Mouse (Mus musculus) bone marrow, adult 2 months (tissue): ENCODE measurements around the gene Arhgef3. TPM values are rescaled to one million over a fixed set of nuclear protein-coding genes. Genes with fewer than 3 reads are reported as not detected.

Experiments
- H3K27ac ChIP-seq: fragments of 200-500 bp; 2 replicates; pipeline ENCODE4 v1.5.1; 2012; ENCODE audit warnings: low read depth, mild to moderate bottlenecking, control low read depth, inconsistent platforms, low read length; ENCODE audit not compliant: control insufficient read depth, poor library complexity, insufficient read depth
- H3K4me1 ChIP-seq: fragments of 200-500 bp; 2 replicates; pipeline ENCODE4 v1.6.1; 2011; ENCODE audit warnings: low read length; ENCODE audit not compliant: control insufficient read depth, insufficient read depth
- H3K4me3 ChIP-seq: fragments of 200-500 bp; replicated peaks from 2 replicates; pipeline ENCODE3; 2011; ENCODE audit warnings: mild to moderate bottlenecking, low read depth, low read length, control low read depth; ENCODE audit not compliant: control insufficient read depth
- CTCF ChIP-seq: fragments of 200-500 bp; IDR thresholded peaks from 2 replicates; pipeline ENCODE4 v1.5.1; 2011; ENCODE audit warnings: low read length, control low read depth; ENCODE audit not compliant: control insufficient read depth, insufficient read depth
- POLR2A ChIP-seq: fragments of 200-500 bp; IDR thresholded peaks from 2 replicates; pipeline ENCODE4 v1.6.1; 2011; ENCODE audit warnings: low read depth, mild to moderate bottlenecking, control low read depth, low read length, borderline replicate concordance; ENCODE audit not compliant: control insufficient read depth
- WGBS: fragments of 180-500 bp; shearing (Covaris S2); methylation state at CpG from one replicate; pipeline ENCODE4 v1.1.7; 2018; 5-methylcytosine and 5-hydroxymethylcytosine counted together
- polyA plus RNA-seq: library from polyadenylated mRNA; stranded (reverse); fragments of >200 nt; gene quantifications from 2 replicates; pipeline ENCODE4 v1.2.4, GENCODE M21; 2011; ENCODE audit warnings: low replicate concordance; ENCODE audit not compliant: missing spikeins, insufficient read depth, insufficient read length

The Arhgef3 gene
- polyA plus RNA-seq, 1 experiment, result 14.3 TPM

DNA sequence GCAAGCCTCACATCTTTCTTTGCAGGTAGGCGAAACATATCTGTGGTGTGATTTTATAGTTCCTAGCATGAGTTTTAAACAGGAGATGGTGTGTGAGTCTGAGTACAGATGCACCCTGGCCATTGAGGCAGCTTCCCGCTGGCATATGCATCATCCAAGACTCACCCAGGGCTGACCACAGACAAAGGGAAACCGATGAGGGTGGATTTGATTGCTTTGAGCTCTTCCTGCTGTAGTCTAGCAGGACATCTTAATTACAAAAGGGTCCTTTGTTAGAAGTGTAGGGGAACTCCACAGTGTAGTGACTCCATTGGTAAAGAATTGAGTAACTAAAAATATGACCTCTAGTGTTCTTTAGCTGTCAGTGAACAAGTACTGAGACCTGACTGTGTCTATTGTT, 232.5 kb downstream of the Arhgef3 start:
- Histone ChIP-seq H3K4me1 (peaks cover 12% of the 10 kb centered on the region), H3K27ac (no peak overlapping the region)
- 59% methylated on average over 3 of the region's 3 CpGs for WGBS

DNA sequence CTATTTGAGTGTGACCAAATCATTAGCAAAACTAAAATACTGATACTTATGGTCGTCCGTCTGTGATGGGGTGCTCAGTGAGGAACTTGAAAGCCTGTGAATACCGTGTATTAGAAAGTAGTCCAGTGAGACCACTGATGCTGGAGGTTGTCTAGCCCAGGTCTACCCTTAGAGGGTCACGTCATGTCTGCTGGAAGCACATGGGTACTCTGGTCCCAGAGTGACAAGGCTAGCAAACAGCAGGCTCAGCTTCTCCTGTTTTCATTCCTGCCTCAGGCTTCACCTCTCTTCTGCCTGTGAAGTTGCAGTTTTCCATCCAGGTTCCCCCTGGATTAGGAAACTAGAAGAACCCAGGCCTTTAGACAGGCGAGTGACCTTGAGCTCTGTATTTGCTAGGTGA, 233.0 kb downstream of the Arhgef3 start:
- peaks cover 14% of the 10 kb centered on the region for H3K4me1 ChIP-seq
- no peak overlapping the region for H3K4me3 ChIP-seq
- no peak overlapping the region for H3K27ac ChIP-seq
- 60% methylated on average over 5 of the region's 5 CpGs for WGBS
- no peak for TF ChIP-seq CTCF
- TF ChIP-seq POLR2A, result no peak

More for the DNA sequence above, 232.5 kb downstream of the Arhgef3 start:
- TF ChIP-seq POLR2A (no peak), CTCF (no peak)
- no peak overlapping the region for H3K4me3 ChIP-seq

DNA sequence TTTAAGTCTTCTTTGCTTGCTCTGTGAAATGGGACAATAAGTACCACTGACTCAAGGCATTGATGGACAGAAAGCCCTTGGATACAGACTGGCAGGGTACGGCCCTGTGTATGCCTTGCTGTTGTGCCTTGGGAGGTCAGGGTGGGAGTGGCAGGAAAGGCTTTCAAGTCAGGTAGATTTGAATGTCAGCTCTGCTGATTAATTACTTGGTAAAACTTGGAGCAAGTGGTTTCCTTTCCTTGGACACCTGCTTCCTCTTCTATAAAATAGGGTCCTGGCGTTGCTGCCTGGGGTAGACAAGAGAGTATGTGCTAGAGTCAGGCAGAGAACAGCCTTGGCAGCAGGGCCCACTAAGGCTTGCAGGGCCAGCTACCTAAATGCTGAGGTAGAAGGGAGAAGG, 233.4 kb downstream of the Arhgef3 start:
- no peak overlapping the region for H3K4me3 ChIP-seq
- TF ChIP-seq POLR2A, result no peak
- TF ChIP-seq CTCF, result no peak
- no peak overlapping the region for H3K27ac ChIP-seq
- H3K4me1 ChIP-seq, result peaks cover 17% of the 10 kb centered on the region
- 16% methylated on average over 2 of the region's 2 CpGs for WGBS

DNA sequence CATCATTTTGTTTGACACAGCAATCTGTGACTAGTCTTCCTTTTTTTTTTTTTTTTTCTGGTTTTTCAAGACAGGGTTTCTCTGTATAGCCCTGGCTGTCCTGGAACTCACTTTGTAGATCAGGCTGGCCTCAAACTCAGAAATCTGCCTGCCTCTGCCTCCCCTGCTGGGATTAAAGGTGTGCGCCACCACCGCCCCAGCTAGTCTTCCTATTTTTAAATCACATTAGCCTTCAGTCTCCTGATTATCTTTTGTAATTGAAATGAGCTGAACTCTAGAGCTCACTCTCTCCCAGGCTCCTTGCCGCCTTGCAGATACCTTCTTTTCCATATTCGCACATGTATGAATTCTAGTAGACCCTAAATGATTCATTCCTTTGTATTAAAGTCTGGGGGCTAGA, 234.0 kb downstream of the Arhgef3 start:
- no peak for TF ChIP-seq POLR2A
- Histone ChIP-seq H3K4me3 (no peak overlapping the region), H3K27ac (no peak overlapping the region), H3K4me1 (peaks cover 19% of the 10 kb centered on the region)
- WGBS, result 85% methylated on average over 4 of the region's 4 CpGs

DNA sequence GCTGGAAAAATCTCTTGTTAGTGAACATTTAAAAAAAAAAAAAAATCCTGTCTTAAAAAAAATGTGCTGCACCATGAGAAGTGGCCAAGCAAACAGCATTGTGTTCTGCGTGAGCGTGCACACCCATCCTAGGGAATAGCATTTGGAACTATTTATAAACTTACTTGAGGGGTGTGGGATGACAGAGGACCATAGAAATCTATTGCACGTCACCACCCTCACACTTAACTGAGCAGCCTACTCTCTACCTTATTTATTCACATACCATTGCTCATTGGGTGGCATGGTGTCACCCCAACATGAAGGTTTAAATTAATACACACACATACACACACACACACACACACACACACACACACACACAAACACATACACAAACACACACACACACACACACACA, 234.4 kb downstream of the Arhgef3 start:
- no peak overlapping the region for H3K27ac ChIP-seq
- WGBS, result 87% methylated on average over 3 of the region's 3 CpGs
- no peak overlapping the region for H3K4me3 ChIP-seq
- TF ChIP-seq CTCF (no peak), POLR2A (no peak)
- peaks cover 19% of the 10 kb centered on the region for H3K4me1 ChIP-seq

DNA sequence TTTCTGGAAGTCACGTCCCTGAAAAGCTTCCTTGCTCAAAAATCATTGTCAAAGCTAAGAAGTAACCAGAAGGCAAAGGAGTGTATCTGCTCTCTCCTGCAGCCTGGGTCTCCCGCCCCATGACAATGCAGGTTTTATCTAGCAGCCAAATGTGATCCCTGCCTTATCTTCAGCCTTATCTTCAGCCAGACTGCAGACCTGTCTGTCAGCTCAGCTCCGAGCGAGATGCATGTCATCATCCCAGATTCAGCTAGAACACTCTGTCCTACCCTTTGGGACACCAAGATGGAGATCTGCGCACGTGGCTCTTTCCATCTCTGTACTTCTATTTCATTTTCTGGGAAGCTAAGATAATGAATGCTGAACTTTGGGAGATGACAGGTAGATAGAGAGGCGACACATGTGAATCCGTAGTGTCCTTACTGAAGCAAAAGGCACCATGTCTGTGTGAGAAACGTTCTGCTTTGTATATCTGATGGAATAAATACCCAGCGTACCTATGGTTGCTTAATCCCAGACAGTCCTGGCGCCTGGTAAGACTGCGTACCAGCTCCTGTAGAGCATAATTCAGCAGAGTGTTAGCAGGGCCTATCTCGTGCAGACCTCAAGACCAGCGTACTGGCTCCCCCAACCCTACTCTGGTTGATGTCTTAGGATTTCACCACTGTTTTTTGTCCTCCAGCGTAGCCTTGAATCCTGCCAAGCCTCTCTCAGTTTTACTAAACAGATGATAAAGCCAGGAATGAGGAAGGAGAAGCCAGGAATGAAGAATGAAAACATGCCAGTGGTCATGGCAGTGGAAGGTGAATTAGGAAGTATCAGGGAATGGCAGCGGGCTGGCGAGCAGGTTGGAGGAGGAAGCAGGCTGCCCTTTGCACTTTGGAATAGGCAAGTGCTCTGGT, 235.4 kb downstream of the Arhgef3 start:
- 60% methylated on average over 17 of the region's 17 CpGs for WGBS
- Histone ChIP-seq H3K4me1 (peaks cover 19% of the 10 kb centered on the region), H3K4me3 (no peak overlapping the region), H3K27ac (peak overlapping the region; percentile 76)
- TF ChIP-seq CTCF (no peak), POLR2A (no peak)

DNA sequence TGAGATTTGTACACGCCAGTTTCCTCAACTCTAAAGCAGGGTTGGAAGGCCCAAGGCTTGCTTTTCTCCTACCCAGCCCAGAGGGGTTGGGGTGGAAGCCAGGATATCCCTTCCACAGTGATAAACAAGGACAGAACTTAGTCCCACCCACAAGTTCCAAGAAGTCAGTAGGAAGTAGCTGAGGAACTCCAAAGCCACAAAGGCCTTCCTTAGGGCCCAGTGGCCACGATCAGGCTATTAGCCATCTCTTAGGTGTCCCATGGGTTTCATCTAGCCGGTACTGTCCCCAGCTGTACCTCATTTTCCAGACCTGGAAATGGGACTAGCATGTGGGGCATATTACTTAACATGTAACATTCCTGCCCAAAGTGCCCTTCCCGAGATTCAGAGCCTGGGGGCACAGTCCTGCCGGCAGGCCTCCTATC, 236.4 kb downstream of the Arhgef3 start:
- Histone ChIP-seq H3K27ac (peak overlapping the region; percentile 94), H3K4me3 (no peak overlapping the region), H3K4me1 (peaks cover 25% of the 10 kb centered on the region)
- WGBS, result 9% methylated on average over 5 of the region's 5 CpGs
- no peak for TF ChIP-seq POLR2A

DNA sequence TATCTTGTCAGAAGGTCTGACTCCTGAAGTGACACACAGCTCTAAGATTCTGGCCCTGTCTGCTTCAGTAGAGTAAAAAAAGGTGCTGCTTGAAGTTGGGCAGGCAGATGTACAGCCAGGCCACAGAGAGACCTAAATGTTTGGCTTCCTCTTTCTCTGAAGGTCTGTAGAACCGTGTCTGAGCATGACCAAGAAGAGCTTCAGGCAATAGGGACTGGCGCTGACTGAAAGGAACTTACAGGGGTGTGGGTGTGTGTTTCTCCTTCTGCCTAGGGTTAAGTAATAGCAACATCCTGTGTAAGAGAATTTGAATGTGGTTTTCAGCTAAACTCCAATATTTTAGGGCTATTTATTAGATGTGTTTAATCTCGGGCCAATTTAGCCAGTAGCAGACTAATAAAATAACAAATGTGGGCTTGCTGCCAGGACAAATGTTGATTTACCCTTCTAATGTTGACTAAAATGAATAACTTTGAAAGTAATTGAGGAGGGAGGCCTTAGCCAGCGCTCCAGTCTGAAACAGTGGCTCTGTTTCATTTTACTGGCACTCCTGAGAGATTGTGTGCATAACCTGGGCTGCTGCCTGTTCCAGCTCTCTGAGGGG, 236.9 kb downstream of the Arhgef3 start:
- WGBS, result 10% methylated on average over 4 of the region's 4 CpGs
- TF ChIP-seq CTCF (no peak), POLR2A (no peak)

DNA sequence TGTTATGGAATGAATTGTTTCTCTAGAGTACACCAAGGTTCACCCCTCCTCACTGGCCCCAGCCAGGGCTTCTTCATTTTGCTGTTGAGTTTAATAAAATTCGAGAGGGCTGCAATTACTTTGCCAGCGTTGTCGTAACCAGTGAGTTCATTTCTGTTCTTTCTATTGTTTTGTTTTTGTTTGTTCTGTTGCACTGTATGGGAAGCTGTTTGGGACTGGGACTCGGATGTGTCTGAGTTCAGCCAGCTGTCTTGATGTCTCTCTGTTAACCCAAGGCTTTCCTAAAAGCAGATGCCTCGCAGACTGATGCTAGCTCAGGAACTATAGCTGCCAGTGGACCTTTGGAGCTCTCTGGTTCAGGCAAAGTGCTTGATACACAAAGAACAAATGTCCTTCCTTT, 237.8 kb downstream of the Arhgef3 start:
- Histone ChIP-seq H3K4me1 (peaks cover 26% of the 10 kb centered on the region), H3K4me3 (no peak overlapping the region), H3K27ac (peak overlapping the region; percentile 68)
- WGBS, result 63% methylated on average over 5 of the region's 5 CpGs
- TF ChIP-seq CTCF (no peak), POLR2A (no peak)

More for the DNA sequence above, 236.9 kb downstream of the Arhgef3 start:
- H3K4me3 ChIP-seq, result no peak overlapping the region
- peaks cover 26% of the 10 kb centered on the region for H3K4me1 ChIP-seq
- H3K27ac ChIP-seq, result peak overlapping the region; percentile 94
